Mouse (Mus musculus) kidney, embryonic 14.5 days (tissue): ENCODE measurements around the gene Gm49393. TPM values are rescaled to one million over a fixed set of nuclear protein-coding genes. Genes with fewer than 3 reads are reported as not detected.
"Not testable (repeated sequence)": the region's sequence is repeated elsewhere in the genome, so short reads cannot be mapped to it uniquely, and the experiment has no call there.

Experiments
- ATAC-seq: fragments of 200-750 bp; cut with Nextera tagmentation; 2 replicates; pipeline ENCODE4 v1.8.0; 2017; ENCODE audit warnings: moderate number of reproducible peaks, mild to moderate bottlenecking, moderate TSS enrichment, moderate library complexity; ENCODE audit not compliant: low FRiP score, low TSS enrichment
- H3K27ac ChIP-seq: fragments of 300-500 bp; sonication (generic); 2 replicates; pipeline ENCODE4 v1.5.1; 2014; ENCODE audit warnings: low read depth, mild to moderate bottlenecking, low read length, moderate library complexity, mixed read lengths
- H3K27me3 ChIP-seq: fragments of 300-500 bp; sonication (generic); 2 replicates; pipeline ENCODE4 v1.6.1; 2014; ENCODE audit warnings: mild to moderate bottlenecking, low read length; ENCODE audit not compliant: control insufficient read depth, insufficient read depth
- H3K36me3 ChIP-seq: fragments of 300-500 bp; sonication (generic); 2 replicates; pipeline ENCODE4 v1.6.1; 2014; ENCODE audit warnings: low read length, mixed read lengths; ENCODE audit not compliant: control insufficient read depth, insufficient read depth
- H3K4me1 ChIP-seq: fragments of 300-500 bp; sonication (generic); 2 replicates; pipeline ENCODE4 v1.6.1; 2014; ENCODE audit warnings: low read length, mixed read lengths; ENCODE audit not compliant: control insufficient read depth, insufficient read depth
- H3K4me2 ChIP-seq: fragments of 300-500 bp; sonication (generic); replicated peaks from 2 replicates; pipeline ENCODE4 v1.6.1; 2014; ENCODE audit warnings: low read depth, mild to moderate bottlenecking, low read length
- H3K4me3 ChIP-seq: fragments of 300-500 bp; sonication (generic); 2 replicates; pipeline ENCODE4 v1.5.1; 2014; ENCODE audit warnings: mild to moderate bottlenecking, low read length
- H3K9ac ChIP-seq: fragments of 300-500 bp; sonication (generic); 2 replicates; pipeline ENCODE4 v1.6.1; 2014; ENCODE audit warnings: low read depth, mild to moderate bottlenecking, low read length, moderate library complexity
- H3K9me3 ChIP-seq: fragments of 300-500 bp; sonication (generic); 2 replicates; pipeline ENCODE4 v1.6.1; 2016; ENCODE audit warnings: low read length; ENCODE audit not compliant: control insufficient read depth
- WGBS: fragments of 180-500 bp; shearing (Covaris S2); extraction: QIAGEN DNeasy Blood & Tissue Kit; methylation state at CpG from one replicate; pipeline ENCODE4 v1.1.7; 2014; 5-methylcytosine and 5-hydroxymethylcytosine counted together
- polyA plus RNA-seq: library from polyadenylated mRNA; unstranded; fragments of >200 nt; fragmentation: Nextera tagmentation; extraction: Ambion mirVana; gene quantifications from 2 replicates; pipeline ENCODE4 v1.2.1, GENCODE M21; 2014

Gm49393 gene
- 0.56 TPM in 1 of 2 replicates, not detected in the other for polyA plus RNA-seq

DNA sequence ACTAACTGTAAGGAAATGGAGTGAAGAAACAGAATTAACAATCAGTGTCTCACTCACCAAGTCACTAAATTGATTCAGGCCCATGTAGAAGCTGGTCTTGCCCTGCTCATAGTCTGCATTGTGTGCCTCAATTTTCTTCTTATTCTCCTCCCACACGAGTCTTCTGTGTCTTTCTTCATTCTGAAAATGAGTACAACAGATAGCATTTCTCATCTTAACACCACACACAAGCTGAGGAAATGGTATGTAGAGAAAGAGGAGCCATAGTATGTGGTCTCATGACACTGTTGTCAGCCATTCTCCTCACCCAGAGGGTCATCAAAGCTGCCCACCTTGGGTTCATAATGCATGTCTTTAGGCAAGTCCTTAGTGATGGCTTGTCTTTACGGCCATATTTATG, at the start of gene Gm49393:
Gm49393 (minus strand) TSS at position 101 of the 400 bp plus-strand sequence.
- not testable (repeated sequence) for H3K4me1 ChIP-seq

DNA sequence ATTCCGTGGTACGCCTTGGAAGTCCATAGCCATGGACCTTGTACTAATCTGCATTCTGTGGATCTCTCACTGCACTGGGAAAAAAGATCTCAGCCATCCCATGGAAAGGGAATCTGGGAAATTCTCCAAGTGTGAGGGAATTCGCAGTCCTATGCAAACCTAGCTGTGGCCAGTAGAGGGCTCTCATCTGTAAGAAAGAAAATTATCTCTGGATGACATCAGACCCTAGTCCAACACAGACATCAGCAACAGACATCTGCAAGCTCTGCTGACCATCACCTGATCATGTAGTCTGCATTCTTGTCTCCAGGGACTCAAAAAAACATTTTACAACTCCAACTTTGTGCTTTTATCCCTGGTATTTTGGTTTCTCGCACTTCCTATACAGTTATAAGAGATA, 36.9 kb upstream of the Gm49393 start:
- H3K9ac ChIP-seq, H3K4me2 ChIP-seq, H3K4me1 ChIP-seq, ATAC-seq, H3K27ac ChIP-seq, H3K4me3 ChIP-seq, H3K27me3 ChIP-seq, H3K36me3 ChIP-seq, H3K9me3 ChIP-seq: not testable (repeated sequence)
- WGBS = 64% methylated on average over 4 of the region's 4 CpGs

More for the DNA sequence above, at the start of gene Gm49393:
- not testable (repeated sequence) for H3K4me3 ChIP-seq, ATAC-seq, H3K9me3 ChIP-seq, H3K27ac ChIP-seq, H3K9ac ChIP-seq, H3K36me3 ChIP-seq, H3K27me3 ChIP-seq, H3K4me2 ChIP-seq
- WGBS = 85% methylated on average over 2 of the region's 2 CpGs

DNA sequence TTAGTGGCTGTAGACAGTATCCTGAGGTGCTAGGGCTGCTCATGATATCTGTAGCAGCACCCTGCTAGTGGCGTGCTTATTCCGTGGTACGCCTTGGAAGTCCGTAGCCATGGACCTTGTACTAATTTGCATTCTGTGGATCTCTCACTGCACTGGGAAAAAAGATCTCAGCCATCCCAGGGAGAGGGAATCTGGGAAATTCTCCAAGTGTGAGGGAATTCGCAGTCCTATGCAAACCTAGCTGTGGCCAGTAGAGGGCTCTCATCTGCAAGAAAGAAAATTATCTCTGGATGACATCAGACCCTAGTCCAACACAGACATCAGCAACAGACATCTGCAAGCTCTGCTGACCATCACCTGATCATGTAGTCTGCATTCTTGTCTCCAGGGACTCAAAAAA, 28.6 kb upstream of the Gm49393 start:
- 30% methylated on average over 5 of the region's 5 CpGs for WGBS
- H3K9ac ChIP-seq, H3K4me3 ChIP-seq, H3K9me3 ChIP-seq, H3K27me3 ChIP-seq, H3K36me3 ChIP-seq, H3K27ac ChIP-seq, H3K4me2 ChIP-seq, H3K4me1 ChIP-seq, ATAC-seq: not testable (repeated sequence)

DNA sequence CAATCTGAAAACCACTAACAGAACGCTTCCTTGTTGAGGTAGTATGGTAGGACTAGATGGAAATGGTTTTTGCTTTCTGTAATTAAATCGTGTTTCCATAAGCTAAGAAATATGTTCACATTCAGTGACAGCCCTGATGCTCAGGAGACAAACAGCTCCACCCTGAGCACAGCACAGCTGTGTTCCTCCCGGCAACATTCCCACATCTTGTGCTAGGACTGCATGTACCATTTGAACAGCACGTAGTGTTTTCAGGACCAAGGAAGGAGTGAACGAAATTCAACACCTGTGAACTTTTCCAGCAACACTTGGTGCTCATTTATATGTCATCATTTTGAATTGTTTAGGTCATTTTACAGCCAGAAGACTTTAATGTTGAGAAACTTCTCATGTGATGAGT, 26.3 kb upstream of the Gm49393 start:
- 73% methylated on average over 5 of the region's 5 CpGs for WGBS

DNA sequence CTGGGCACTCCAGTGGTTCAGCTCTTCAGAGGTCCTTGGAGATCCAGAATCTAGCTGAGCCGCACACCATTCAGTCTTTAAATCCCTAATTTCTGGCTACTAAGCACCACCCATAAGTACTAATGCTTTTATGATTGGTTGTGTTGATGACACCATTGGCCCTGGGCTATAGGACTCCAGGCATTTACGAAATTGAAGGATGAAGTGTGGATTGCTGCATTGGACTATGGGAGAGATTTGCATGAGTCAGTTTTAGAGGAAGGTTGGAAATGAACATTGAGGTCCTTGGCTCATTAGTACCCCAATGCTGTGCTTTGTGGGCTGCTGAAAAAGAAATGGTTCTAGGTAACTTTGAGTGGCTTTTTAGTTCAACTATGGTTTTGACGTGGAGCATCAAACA, 6.5 kb upstream of the Gm49393 start, which contains the start of gene Tpbpa:
Tpbpa (minus strand) TSS at position 101 of the 400 bp plus-strand sequence.
- H3K4me3 ChIP-seq, H3K9me3 ChIP-seq, H3K4me1 ChIP-seq, H3K9ac ChIP-seq, H3K36me3 ChIP-seq, H3K27me3 ChIP-seq, H3K27ac ChIP-seq, H3K4me2 ChIP-seq, ATAC-seq: not testable (repeated sequence)
- WGBS = 83% methylated on average over 3 of the region's 3 CpGs

More for the DNA sequence above, 26.3 kb upstream of the Gm49393 start:
- Histone ChIP-seq H3K27ac (no peak overlapping the region), H3K9me3 (0 out of 2 replicates have a peak, but pooled peaks cover 2% of the 10 kb centered on the region), H3K4me2 (no peak overlapping the region), H3K4me3 (no peak overlapping the region), H3K4me1 (no peaks in the 10 kb centered on the region), H3K27me3 (no peaks in the 10 kb centered on the region), H3K36me3 (no peaks in the 10 kb centered on the region), H3K9ac (no peak overlapping the region)
- ATAC-seq = no peak

DNA sequence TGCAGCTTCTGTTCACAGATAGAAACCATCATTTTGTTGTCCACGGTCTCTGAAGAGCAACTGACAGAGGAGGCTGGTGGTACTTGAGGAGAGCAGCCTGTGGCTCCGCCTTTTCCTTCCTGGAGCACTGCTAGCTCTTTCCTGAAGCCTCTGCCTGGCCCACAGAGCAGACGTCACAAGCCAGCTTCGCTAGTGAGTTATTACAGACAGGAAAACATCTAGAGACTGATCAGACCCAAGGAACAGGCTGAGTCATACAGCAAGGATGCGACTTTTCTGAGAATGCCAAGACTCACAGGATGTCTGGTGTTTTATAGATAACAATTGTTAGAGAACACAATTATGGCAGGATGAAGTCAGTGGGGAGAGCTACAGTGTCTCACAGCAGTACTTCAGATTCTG, 1.1 kb upstream of the Gm49393 start, which contains the start of the genes Gm49391 and Ctla2a:
Gm49391 (minus strand) TSS at position 72 of the 402 bp plus-strand sequence.
Ctla2a (minus strand) TSS at position 126 of the 402 bp plus-strand sequence.
- WGBS = 65% methylated on average over 5 of the region's 5 CpGs
- H3K9ac ChIP-seq = no peak within 1 kb of the TSS
- no peaks in the 10 kb centered on the region for H3K4me1 ChIP-seq
- H3K27ac ChIP-seq = no peak within 1 kb of the TSS
- H3K36me3 ChIP-seq = no peaks in the 10 kb centered on the region
- ATAC-seq = peak; percentile 28; the same call in 1 of the 2 replicates
- H3K27me3 ChIP-seq = no peaks in the 10 kb centered on the region
- no peaks in the 10 kb centered on the region for H3K9me3 ChIP-seq
- no peak within 1 kb of the TSS for H3K4me2 ChIP-seq
- no peak within 1 kb of the TSS for H3K4me3 ChIP-seq

DNA sequence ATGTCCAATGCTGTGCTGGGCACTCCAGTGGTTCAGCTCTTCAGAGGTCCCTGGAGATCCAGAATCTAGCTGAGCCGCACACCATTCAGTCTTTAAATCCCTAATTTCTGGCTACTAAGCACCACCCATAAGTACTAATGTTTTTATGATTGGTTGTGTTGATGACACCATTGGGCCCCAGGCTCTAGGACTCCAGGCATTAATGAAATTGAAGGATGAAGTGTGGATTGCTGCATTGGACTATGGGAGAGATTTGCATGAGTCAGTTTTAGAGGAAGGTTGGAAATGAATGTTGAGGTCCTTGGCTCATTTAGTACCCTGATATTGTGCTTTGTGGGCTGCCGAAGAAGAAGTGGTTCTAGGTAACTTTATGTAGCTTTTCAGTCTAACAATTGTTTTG, 30.6 kb downstream of the Gm49393 start, which contains the start of gene Tpbpb:
Tpbpb (minus strand) TSS at position 101 of the 400 bp plus-strand sequence.
- not testable (repeated sequence) for H3K4me1 ChIP-seq, H3K4me2 ChIP-seq, H3K27ac ChIP-seq, H3K9me3 ChIP-seq, H3K9ac ChIP-seq, ATAC-seq, H3K4me3 ChIP-seq, H3K27me3 ChIP-seq, H3K36me3 ChIP-seq
- WGBS = 93% methylated on average over 2 of the region's 2 CpGs

DNA sequence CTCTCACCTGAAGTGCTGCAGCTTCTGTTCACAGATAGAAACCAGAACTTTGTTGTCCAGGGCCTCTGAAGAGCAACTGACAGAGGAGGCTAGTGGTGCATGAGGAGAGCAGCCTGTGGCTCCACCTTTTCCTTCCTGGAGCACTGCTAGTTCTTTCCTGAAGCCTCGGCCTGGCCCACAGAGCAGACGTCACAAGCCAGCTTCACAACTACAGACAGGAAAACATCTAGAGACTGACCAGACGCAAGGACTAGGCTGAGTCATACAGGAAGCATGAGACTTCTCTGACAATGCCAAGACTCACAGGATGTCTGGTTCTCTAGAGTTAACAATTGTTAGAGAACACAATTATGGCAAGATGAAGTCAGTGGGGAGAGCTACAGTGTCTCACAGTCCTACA, 38.1 kb downstream of the Gm49393 start, which contains the start of gene Ctla2b:
Ctla2b (minus strand) TSS at position 120 of the 400 bp plus-strand sequence.
- H3K27ac ChIP-seq = no peak within 1 kb of the TSS
- 0 out of 2 replicates have a peak, but pooled peaks have one; percentile 35 for ATAC-seq
- H3K9ac ChIP-seq = no peak within 1 kb of the TSS
- no peaks in the 10 kb centered on the region for H3K27me3 ChIP-seq
- no peaks in the 10 kb centered on the region for H3K36me3 ChIP-seq
- 75% methylated on average over 3 of the region's 3 CpGs for WGBS
- no peak within 1 kb of the TSS for H3K4me2 ChIP-seq
- no peaks in the 10 kb centered on the region for H3K9me3 ChIP-seq
- H3K4me3 ChIP-seq = no peak within 1 kb of the TSS
- no peaks in the 10 kb centered on the region for H3K4me1 ChIP-seq

DNA sequence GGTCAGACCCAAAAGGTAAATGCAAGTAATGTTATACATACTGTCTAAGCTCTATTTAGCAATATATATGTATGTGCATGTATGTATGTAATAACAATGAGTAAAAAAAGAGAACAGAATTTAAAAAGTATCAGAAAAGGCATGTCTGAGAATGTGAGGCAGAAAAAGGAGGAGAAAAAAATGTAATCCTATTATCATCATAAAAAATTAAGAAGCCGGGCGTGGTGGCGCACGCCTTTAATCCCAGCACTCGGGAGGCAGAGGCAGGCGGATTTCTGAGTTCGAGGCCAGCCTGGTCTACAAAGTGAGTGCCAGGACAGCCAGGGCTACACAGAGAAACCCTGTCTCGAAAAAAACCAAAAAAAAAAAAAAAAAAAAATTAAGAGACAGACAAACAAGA, 38.6 kb downstream of the Gm49393 start, which contains the start of gene Gm49392:
Gm49392 (minus strand) TSS at position 101 of the 400 bp plus-strand sequence.
- not testable (repeated sequence) for H3K9ac ChIP-seq, H3K4me2 ChIP-seq, H3K9me3 ChIP-seq, ATAC-seq, H3K4me3 ChIP-seq, H3K36me3 ChIP-seq, H3K27ac ChIP-seq, H3K4me1 ChIP-seq, H3K27me3 ChIP-seq
- WGBS = 84% methylated on average over 7 of the region's 8 CpGs
